Mouse (Mus musculus): ENCODE measurements around the gene Gstcd.

The Gstcd gene

GRCm38 (mm10) chr3:133091664-133092273, at the start of gene Gstcd, which contains the start of gene Ints12:
Gstcd (minus strand) TSS chr3:133092033.
Ints12 (plus strand) TSS chr3:133091840.
- DNase-seq = peak; percentile 93

DNA sequence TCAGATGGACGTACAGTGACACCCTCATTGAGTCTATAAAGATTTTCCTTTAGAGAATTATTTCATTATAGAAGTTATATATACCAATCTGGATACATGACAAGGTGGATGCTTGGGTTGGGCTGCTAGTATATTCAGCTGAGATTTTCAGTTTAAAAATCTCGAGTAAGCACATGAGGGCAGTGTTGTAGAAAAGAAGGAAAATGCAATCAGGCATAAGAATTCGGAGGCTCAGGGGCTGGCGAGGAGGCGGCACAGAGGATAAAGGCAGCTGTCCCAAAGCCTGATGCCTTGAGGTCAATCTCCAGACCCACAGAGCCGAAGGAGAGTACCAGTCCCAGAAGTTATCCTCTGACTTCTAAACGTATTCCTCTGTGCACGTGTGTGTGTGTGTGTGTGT, 40.8 kb upstream of the Gstcd start:
- no peak for DNase-seq

- DNase-seq = no peak
Observed at GRCm38 (mm10) chr3:133131372-133131771, 39.5 kb upstream of the Gstcd start.

DNA sequence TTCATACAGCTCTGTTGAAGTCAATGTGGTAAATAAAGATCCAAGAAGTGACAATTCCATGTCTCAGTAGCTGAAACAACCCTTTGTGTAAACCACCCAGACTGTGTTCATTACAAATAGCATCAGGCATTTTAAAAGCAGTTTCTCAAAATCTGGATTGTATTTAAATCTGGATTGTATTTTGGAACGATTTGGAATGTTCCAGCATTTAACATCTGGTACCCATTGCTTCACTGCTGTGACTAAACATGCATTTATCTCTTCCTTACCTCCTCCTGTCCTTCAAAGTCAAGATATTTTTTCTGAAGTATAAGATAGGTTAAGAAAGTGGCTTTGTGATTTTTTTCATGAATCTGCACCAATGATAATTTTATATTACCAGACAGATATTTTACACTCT, 21.4 kb upstream of the Gstcd start:
- no peak for DNase-seq

- no peak for DNase-seq
Observed at GRCm38 (mm10) chr3:133111741-133112140, 19.9 kb upstream of the Gstcd start.

DNA sequence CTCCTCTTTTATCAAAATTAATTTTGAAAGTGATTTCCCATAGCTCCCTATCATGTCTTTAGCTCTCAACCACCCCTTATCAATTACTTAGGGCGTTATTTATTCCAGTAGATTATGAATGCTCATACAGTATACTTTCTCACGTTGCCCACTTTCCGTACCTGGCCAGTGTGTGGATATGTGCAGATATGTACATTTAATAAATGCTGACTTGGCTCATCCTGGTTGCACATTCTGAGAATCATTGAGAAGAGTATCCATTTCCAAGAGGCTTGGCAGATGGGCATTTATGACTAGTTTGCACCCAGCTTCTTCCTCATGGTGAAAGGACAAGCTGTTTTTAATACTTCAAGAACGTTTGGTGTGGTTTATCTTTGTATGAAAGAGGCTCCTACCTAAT, 18.0 kb upstream of the Gstcd start:
- DNase-seq = no peak

- DNase-seq = no peak
Observed at GRCm38 (mm10) chr3:133108731-133109130, 16.9 kb upstream of the Gstcd start.

- no peak for DNase-seq
Observed at GRCm38 (mm10) chr3:133104436-133104835, 12.6 kb upstream of the Gstcd start.

- DNase-seq = no peak
Observed at GRCm38 (mm10) chr3:133103768-133104167, 11.9 kb upstream of the Gstcd start.

DNA sequence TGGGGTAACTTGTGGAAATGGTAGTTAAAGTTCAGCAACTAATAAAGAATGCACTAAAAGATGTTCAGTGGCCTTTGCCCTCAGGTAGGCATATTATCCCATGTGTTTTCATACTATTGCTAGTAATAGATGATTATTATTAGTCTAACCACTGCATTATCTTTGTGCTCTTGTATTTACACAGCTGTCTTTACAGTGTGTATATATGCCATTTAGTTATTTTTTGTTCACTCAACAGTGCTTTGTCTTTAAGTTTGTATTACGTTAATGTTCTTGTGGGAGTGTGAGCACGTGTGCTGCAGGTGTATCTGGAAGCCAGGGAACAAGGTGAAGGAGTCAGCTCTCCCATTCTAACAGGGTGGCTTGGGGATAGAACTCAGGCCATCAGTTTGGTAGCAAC, 7.1 kb upstream of the Gstcd start:
- DNase-seq = no peak

DNA sequence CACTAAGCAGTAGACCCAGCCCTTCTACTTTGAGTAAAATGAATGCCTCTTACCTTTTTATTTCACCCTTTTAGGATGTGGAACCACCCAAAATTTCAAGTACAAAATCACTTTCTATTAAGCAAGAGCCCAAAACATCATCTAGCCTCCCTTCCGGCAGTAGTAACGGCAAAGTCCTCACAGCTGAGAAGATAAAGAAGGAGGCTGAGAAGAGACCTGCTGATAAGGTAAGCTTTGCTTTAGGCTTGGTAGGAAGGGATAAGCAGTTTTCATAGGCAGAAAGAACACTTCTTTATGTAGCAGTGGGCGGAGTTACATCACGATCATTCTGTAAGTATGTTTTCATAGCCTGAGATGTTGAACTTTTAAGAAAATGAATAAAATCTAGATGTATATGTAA, 6.5 kb upstream of the Gstcd start:
- no peak for DNase-seq

- no peak for DNase-seq
Observed at GRCm38 (mm10) chr3:133097936-133098335, 6.1 kb upstream of the Gstcd start.

DNA sequence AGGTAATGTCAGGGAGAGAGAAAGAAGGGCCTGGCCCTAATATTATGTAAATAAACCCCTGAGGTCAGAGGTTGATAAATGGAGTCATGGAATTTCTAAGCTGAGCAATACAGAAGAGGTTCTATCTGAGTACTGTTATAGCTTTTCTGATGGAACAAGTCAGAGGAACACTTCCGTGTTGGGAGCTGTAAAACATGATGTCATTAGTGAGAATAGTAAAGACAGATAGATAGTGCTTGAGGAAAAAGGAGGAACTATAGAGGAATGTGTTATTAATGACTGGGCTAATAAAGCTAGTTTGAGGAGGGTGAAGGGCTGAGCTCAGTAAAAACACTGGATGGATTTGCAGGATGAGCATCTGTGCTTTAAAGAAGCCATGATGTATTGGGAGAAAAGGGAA, 2.5 kb upstream of the Gstcd start:
- DNase-seq = no peak

GRCm38 (mm10) chr3:133092936-133093335, 1.1 kb upstream of the Gstcd start:
- DNase-seq = no peak

DNA sequence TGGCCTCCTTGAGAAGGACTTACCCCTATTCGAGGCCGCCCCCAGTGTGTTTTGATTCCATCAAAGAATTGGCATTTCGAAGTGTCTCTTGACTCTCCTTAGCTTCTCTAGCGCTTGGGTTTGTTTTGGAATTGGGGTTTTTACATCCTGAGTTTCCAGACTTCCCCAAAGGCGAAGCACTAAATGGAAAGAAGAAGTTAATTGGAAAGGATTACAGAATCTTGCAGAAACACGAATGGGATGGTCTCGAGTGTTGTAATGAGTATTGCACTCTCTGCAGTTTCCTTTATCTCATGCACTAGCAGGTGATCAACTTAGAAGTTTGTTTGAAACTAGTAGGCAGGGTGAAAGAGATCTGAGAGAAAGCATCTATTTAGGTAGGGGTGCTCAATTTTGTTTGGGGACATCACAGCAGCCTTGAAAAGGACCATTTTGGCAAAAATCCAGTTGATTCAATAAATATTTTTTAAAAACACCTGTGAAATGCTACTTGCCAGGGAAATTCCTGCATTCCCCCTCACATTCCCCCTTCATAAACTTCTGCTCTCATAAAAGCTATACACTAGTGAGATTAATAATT, 531 bp upstream of the Gstcd start:
- DNase-seq = no peak

GRCm38 (mm10) chr3:133091121-133091663, 641 bp downstream of the Gstcd start:
- DNase-seq = no peak

DNA sequence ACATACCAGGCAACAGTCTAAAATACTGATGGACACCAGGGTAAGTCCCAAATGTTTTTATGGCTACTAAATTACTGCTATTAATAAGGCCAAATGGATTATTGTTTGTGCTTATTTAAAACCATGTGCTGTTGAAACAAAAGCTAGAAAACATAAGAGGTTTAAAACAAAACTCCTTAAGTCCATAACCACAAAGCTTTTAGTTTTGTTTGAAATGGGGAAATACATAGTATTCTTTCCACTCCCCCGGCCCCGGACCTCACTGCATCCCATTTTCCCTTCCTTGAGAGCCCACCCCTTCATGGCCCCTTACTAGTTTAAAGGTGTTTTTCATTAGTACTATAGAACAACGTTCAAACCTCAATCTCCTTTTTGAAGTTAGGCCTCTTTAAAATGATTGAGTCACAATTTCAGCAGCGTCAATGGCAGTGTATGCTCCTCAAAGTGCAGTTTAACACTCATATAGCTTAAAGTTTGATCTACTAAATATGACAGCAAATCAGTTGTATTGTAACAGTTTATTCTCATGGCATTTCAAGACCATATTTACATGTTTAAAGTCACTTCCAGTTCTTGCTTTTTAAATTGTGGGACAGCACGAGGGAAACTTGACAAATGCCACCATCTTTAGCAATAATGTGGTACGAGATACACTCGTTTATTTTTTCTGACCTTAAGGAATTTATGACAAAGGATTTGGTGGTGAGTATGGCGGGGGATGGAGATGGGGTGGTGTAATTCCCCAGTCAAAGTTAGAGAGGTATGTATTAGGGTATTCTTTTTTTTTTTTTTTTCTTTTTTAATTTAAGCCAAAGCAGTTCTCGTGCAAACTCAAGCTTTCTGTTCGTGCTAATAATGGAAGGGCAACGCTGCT, 1.3 kb downstream of the Gstcd start:
- no peak for DNase-seq

DNA sequence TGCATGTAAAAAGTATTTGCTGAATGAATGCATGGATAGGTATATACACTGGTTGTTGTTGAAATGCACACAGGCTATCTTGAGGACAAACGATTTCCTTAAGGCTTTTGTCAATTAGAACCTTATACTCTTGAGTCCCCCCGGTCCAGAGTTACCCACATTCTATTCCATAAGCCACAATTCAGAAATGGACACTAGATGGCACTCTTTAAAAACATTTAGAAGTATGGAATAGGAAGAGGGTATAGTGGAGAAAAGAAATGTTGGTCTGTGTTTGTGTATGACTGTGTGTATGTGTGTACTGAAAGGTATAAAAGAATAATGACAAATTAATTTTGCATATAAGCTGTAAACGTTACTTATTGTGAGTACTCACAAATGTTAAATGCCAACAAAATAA, 6.0 kb downstream of the Gstcd start:
- no peak for DNase-seq

DNA sequence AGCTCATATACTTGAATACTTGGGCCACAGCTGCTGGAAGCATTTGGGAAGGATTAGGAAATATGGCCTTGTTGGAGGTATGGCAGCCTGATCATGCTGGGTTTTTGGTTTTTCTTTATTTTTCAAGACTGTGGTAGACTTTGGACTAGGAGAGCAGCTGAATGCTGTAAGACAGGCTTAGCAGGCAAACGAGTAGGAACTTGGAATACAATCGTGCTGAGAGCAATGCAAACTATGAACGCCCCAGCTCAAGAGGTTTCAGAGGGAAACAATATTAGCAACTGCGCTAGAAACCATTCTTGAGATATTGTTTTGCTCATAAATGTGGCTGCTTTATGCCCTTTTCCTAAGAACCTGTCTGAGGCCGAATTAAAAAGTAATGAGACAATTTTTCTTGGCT, 9.1 kb downstream of the Gstcd start:
- no peak for DNase-seq

DNA sequence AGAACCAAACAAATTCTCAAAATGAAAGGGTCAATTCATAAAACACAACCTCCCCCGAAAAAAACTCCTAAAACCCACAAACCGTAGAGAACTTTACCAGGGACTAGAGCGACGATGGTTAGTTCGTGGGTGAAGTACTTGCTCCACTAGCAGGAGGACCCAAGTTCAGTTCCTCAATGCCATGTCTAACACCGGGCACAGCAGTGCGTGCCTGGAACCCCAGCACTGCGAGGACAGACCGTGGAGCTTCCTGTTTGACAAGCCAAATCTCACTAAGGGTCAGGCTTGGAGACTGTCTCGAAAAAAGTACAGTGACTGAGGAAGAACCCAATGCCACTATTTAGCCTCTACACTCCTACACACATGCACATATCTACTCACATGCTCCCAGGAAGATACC, 16.3 kb downstream of the Gstcd start:
- DNase-seq = no peak

DNA sequence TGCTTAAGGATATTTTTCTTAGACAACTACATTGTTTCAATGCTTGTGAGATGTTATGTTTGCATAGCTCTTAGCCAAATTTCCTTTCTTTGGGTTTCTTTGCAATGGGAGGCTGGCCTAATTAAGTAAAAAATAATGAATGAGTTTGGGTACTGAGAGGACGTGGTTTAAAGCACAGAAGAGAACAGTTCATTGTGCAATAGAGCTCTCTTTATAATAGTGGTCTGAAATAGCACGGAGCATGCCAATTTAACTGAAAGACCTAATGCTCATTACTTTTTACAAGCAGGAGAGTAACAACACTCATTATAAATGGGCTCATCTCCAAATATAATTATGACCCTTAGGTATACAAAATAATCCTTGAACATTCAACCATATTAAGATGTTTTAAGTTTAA, 39.8 kb downstream of the Gstcd start:
- no peak for DNase-seq

GRCm38 (mm10) chr3:133033145-133033755, 58.6 kb downstream of the Gstcd start:
- DNase-seq = no peak

- DNase-seq = no peak
Observed at GRCm38 (mm10) chr3:133026977-133027376, 64.9 kb downstream of the Gstcd start.

Data from thymus, postnatal 25 days (tissue).